Mouse (Mus musculus) thymus, adult 2 months (tissue): ENCODE data around the gene Tox3. TPM values are rescaled to one million over a fixed set of nuclear protein-coding genes. Genes with fewer than 3 reads are reported as not detected.

Source experiments
- DNase-seq: peaks from one replicate; pipeline ENCODE4 v3.0.0; 2021
- H3K27ac ChIP-seq: fragments of 200-500 bp; 2 replicates; pipeline ENCODE4 v1.5.1; 2012; ENCODE audit warnings: low read length, control low read depth; ENCODE audit not compliant: control insufficient read depth, insufficient read depth
- H3K27me3 ChIP-seq: fragments of 200-500 bp; 2 replicates; pipeline ENCODE4 v1.6.1; 2012; ENCODE audit warnings: mild to moderate bottlenecking, low read length, moderate library complexity, mixed read lengths; ENCODE audit not compliant: control insufficient read depth, insufficient read depth
- H3K36me3 ChIP-seq: fragments of 200-500 bp; 2 replicates; pipeline ENCODE4 v1.6.1; 2012; ENCODE audit warnings: mild to moderate bottlenecking, low read length, moderate library complexity; ENCODE audit not compliant: control insufficient read depth, insufficient read depth
- H3K4me1 ChIP-seq: fragments of 200-500 bp; replicated peaks from 2 replicates; pipeline ENCODE4 v1.6.1; 2012; ENCODE audit warnings: low read length; ENCODE audit not compliant: control insufficient read depth, insufficient read depth
- H3K4me3 ChIP-seq: fragments of 200-500 bp; 2 replicates; pipeline ENCODE4 v1.5.1; 2012; ENCODE audit warnings: mild to moderate bottlenecking, low read length, control low read depth, moderate library complexity; ENCODE audit not compliant: control insufficient read depth, insufficient read depth
- CTCF ChIP-seq: fragments of 200-500 bp; IDR thresholded peaks from 2 replicates; pipeline ENCODE4 v1.5.1; 2012; ENCODE audit warnings: mild to moderate bottlenecking, control low read depth, low read length, moderate library complexity, borderline replicate concordance; ENCODE audit not compliant: control insufficient read depth, poor library complexity, insufficient read depth; ENCODE audit errors: extremely low read depth
- POLR2A ChIP-seq: fragments of 200-500 bp; IDR thresholded peaks from 2 replicates; pipeline ENCODE4 v1.6.1; 2012; ENCODE audit warnings: mild to moderate bottlenecking, low read length, control low read depth, moderate library complexity; ENCODE audit not compliant: control insufficient read depth, poor library complexity, insufficient read depth; ENCODE audit errors: extremely low read depth
- WGBS: fragments of 180-500 bp; shearing (Covaris S2); methylation state at CpG from one replicate; pipeline ENCODE4 v1.1.7; 2018; 5-methylcytosine and 5-hydroxymethylcytosine counted together
- polyA plus RNA-seq: library from polyadenylated mRNA; depleted of rRNA; stranded (reverse); fragments of >200 nt; gene quantifications from 2 replicates; pipeline ENCODE4 v1.2.3, GENCODE M21; 2012

The Tox3 gene
- polyA plus RNA-seq, 1 experiment, result 7.8 TPM

DNA sequence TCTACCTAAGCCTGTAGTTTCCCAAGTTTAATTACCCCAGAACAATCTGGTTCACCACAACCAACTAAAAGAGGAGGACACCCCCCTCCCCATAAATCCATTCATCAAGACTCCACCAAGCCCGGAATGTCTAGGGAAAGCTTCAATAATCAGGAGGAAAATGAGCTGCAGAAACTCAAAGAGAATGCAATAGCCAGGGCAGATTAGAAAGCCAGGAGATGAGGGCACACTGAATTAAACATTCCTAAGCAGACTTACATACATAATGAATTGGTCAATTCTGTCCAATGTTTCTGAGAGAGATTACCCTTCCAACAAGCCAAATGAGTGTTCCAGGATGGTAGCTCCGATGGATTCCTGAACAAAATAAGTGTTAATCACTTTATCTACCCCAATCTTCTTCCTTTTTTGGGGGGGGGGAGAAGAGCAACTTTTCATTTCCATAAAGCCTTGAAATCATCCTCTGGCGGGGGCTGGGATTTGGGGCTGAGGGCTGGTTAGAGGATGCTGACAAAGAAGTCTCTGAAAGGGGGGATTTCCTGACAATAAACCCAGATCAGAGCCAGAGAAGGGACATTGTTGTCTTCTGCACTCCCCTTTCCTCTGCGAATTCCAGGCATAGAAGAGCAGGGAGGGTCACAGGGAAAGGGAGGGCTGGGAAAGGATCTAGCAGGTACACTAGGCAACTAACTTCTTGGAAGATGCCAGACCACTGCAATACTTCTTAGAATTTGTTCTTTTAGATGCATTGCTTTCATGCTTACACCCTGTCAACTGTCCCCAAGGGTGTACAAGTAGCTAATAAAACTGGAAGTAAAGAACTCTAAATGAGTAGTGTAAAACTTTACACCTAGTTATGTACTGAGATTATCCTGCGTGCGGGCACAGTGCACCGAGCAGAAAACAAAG lies 17.5 kb downstream of the Tox3 start:
- WGBS, result 91% methylated on average over 7 of the region's 7 CpGs
- Histone ChIP-seq H3K27me3 (no peaks in the 10 kb centered on the region), H3K4me1 (no peaks in the 10 kb centered on the region), H3K27ac (no peak overlapping the region), H3K4me3 (no peak overlapping the region), H3K36me3 (no peaks in the 10 kb centered on the region)
- TF ChIP-seq POLR2A (no peak), CTCF (no peak)
- DNase-seq, result no peak

DNA sequence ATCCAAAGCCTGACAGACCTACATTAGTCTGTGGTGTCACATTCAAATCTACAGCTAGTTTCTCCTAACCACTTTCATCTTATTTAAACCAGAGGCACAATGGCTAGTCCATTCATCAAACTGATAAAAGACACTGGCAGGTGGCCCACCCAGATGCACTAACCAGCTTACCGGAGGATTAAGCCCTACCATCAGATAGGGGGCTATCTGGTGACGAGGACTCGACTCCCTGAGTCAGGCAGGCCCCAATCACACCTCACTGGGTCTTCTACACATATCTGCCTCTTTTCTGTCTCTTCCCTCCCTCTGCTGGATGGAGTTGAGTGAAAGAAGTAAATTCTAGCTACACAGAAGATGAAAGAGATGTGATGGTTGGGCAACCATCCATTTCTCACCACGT lies 24.3 kb downstream of the Tox3 start:
- DNase-seq, result no peak
- no peak overlapping the region for H3K27ac ChIP-seq
- H3K36me3 ChIP-seq, result no peaks in the 10 kb centered on the region
- H3K27me3 ChIP-seq, result no peaks in the 10 kb centered on the region
- H3K4me1 ChIP-seq, result no peaks in the 10 kb centered on the region
- no peak overlapping the region for H3K4me3 ChIP-seq
- TF ChIP-seq POLR2A, result no peak
- TF ChIP-seq CTCF, result no peak
- 53% methylated on average over 4 of the region's 4 CpGs for WGBS

DNA sequence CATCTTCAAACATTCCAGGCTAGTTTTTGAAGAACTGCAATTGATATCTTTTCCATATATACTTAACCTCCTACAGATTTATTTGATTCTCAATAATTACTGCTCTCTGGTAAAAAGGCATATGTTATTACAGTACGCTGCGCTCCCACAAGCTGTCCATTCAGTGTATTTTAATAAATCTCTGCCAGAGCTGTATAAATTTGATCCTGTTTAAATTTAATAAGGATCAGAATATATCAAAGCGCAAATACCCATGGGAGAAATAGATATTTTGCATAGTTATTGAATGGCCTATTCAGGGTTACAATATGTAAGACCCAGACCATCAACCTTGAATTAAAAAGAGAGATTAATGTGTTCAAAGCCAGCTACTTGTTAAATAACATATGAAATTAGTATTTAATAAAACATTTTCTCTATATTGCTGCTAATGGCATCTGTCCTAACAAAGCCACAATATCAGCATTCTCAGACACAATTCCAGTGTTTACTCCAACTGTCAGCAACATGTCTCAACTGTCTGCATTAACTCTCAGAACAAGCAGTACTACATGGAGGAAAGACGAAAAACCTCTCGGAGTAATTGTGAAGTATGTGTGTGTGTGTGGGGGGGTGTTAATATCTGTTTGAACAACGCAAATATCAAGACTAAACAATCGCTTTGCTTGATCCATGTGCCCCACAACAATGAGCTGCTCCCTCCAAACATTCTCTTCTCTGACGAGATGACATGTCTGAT lies 25.3 kb downstream of the Tox3 start:
- no peaks in the 10 kb centered on the region for H3K36me3 ChIP-seq
- no peaks in the 10 kb centered on the region for H3K27me3 ChIP-seq
- TF ChIP-seq CTCF (no peak), POLR2A (no peak)
- DNase-seq, result no peak
- H3K27ac ChIP-seq, result no peak overlapping the region
- no peak overlapping the region for H3K4me3 ChIP-seq
- no peaks in the 10 kb centered on the region for H3K4me1 ChIP-seq
- WGBS, result 95% methylated on average over 8 of the region's 8 CpGs

DNA sequence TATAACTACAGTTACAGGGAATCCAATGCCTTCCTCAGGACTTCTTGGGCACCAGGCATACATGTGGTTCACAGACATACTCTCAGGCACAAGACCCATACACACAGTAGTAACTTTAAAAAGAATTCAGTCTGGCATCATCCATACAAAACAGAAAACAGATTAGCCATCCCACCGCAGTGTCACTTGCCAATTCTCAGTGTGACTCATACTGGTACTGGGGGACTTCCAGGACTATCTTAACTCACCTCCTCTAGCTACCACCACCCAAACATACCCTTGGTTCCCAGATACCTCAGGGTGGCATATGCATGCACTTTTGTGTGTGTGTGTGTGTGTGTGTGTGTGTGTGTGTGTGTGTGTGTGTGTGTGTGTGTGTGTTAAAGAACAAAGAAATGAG lies 26.9 kb downstream of the Tox3 start:
- no peak for TF ChIP-seq POLR2A
- TF ChIP-seq CTCF, result no peak
- Histone ChIP-seq H3K27me3 (no peaks in the 10 kb centered on the region), H3K4me3 (no peak overlapping the region), H3K36me3 (no peaks in the 10 kb centered on the region), H3K4me1 (no peaks in the 10 kb centered on the region), H3K27ac (no peak overlapping the region)
- WGBS, result 100% methylated on average over 1 of the region's 1 CpGs
- DNase-seq, result no peak

DNA sequence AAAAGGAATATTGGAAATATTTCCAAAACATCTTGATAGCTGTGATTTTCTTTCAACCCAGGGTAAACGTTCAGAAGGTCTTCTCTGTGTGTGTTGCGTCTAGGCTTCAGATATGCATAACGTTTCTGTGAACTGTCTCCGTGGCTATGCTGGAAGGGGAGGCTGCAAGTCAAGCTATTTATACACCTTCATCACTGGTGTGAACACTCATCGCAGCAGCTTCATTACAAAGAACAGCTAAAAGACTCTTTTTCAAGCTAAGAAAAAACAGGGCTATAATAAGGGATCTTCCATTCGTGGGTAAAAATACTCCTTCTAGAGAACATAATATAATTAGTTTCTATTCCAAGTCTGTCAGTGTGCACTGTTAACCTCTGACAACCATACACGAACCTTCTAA lies 33.8 kb downstream of the Tox3 start:
- 94% methylated on average over 7 of the region's 7 CpGs for WGBS
- TF ChIP-seq POLR2A (no peak), CTCF (no peak)
- Histone ChIP-seq H3K4me1 (no peaks in the 10 kb centered on the region), H3K4me3 (no peak overlapping the region), H3K36me3 (no peaks in the 10 kb centered on the region), H3K27me3 (no peaks in the 10 kb centered on the region), H3K27ac (no peak overlapping the region)
- no peak for DNase-seq

DNA sequence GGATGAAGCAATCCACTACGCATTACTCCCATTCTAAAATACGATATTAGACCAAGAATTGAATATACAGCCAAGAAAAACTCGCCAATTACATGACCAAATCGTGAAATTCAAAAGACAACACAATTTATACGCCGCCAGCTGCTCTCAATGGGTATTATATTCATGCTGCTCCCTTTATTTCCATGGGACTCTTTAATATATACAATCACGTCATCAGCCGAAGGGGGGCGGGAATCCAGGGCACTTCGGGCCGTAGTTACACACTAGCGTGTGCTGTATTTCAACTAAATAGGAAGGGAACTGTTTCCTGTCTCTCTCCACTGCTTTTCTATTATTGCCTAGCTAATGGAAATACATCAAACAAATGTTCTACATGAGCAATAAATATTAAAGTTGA lies 45.2 kb downstream of the Tox3 start:
- no peaks in the 10 kb centered on the region for H3K27me3 ChIP-seq
- H3K36me3 ChIP-seq, result no peaks in the 10 kb centered on the region
- no peak overlapping the region for H3K27ac ChIP-seq
- 94% methylated on average over 12 of the region's 12 CpGs for WGBS
- H3K4me3 ChIP-seq, result no peak overlapping the region
- DNase-seq, result no peak
- TF ChIP-seq POLR2A (no peak), CTCF (no peak)
- H3K4me1 ChIP-seq, result no peaks in the 10 kb centered on the region

DNA sequence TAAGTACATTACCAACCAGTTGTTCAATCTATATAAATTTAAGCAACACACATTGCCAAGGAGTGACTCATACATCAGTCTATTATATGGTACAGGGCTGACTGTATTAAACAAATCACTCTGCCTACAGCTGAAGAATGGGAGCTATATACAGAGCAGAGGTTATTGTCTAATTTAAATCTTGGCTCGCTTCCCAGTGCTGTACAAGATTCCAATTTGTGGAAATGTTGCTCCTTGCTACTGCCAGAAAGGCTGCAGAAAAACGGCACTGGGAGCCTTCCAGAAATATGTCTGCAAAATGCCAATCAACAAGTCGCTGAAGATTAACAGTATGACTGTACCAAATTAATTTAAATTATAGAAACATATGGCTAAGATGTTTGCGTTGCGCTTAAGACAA lies 45.9 kb downstream of the Tox3 start:
- Histone ChIP-seq H3K4me1 (no peaks in the 10 kb centered on the region), H3K27ac (no peak overlapping the region), H3K4me3 (no peak overlapping the region), H3K27me3 (no peaks in the 10 kb centered on the region), H3K36me3 (no peaks in the 10 kb centered on the region)
- WGBS, result 83% methylated on average over 5 of the region's 5 CpGs
- no peak for DNase-seq
- no peak for TF ChIP-seq POLR2A
- TF ChIP-seq CTCF, result no peak
